Mouse (Mus musculus) embryonic facial prominence, embryonic 12.5 days (tissue): ENCODE measurements around the gene Oaz2. TPM values are rescaled to one million over a fixed set of nuclear protein-coding genes. Genes with fewer than 3 reads are reported as not detected.
"Not testable (repeated sequence)": the region's sequence is repeated elsewhere in the genome, so short reads cannot be mapped to it uniquely, and the experiment has no call there.

Source experiments
- ATAC-seq: fragments of 200-750 bp; cut with Nextera tagmentation; 2 replicates; pipeline ENCODE4 v1.8.0; 2017; ENCODE audit not compliant: insufficient number of reproducible peaks, insufficient read depth, low FRiP score, low TSS enrichment
- H3K27ac ChIP-seq: fragments of 300-500 bp; sonication (generic); 2 replicates; pipeline ENCODE4 v1.5.1; 2016; ENCODE audit warnings: mild to moderate bottlenecking
- H3K27me3 ChIP-seq: fragments of 300-500 bp; sonication (generic); 2 replicates; pipeline ENCODE4 v1.6.1; 2016; ENCODE audit warnings: mild to moderate bottlenecking, moderate library complexity
- H3K36me3 ChIP-seq: fragments of 300-500 bp; sonication (generic); 2 replicates; pipeline ENCODE4 v1.6.1; 2016; ENCODE audit warnings: mild to moderate bottlenecking
- H3K4me1 ChIP-seq: fragments of 300-500 bp; sonication (generic); 2 replicates; pipeline ENCODE4 v1.6.1; 2016
- H3K4me2 ChIP-seq: fragments of 300-500 bp; sonication (generic); replicated peaks from 2 replicates; pipeline ENCODE4 v1.6.1; 2016; ENCODE audit warnings: mild to moderate bottlenecking, moderate library complexity
- H3K4me3 ChIP-seq: fragments of 300-500 bp; sonication (generic); 2 replicates; pipeline ENCODE4 v1.5.1; 2016; ENCODE audit warnings: mild to moderate bottlenecking
- H3K9ac ChIP-seq: fragments of 300-500 bp; sonication (generic); 2 replicates; pipeline ENCODE4 v1.6.1; 2016; ENCODE audit warnings: mild to moderate bottlenecking, moderate library complexity
- H3K9me3 ChIP-seq: fragments of 300-500 bp; sonication (generic); 2 replicates; pipeline ENCODE4 v1.6.1; 2016; ENCODE audit warnings: mild to moderate bottlenecking, moderate library complexity
- WGBS: fragments of 180-500 bp; shearing (Covaris S2); methylation state at CpG from one replicate; pipeline ENCODE4 v1.1.7; 2016; 5-methylcytosine and 5-hydroxymethylcytosine counted together
- polyA plus RNA-seq: library from polyadenylated mRNA; unstranded; fragments of >200 nt; fragmentation: Nextera tagmentation; extraction: Ambion mirVana; gene quantifications from 2 replicates; pipeline ENCODE4 v1.2.1, GENCODE M21; 2016

Gene Oaz2
- polyA plus RNA-seq, 1 experiment from 2014 or later: 299 TPM

DNA sequence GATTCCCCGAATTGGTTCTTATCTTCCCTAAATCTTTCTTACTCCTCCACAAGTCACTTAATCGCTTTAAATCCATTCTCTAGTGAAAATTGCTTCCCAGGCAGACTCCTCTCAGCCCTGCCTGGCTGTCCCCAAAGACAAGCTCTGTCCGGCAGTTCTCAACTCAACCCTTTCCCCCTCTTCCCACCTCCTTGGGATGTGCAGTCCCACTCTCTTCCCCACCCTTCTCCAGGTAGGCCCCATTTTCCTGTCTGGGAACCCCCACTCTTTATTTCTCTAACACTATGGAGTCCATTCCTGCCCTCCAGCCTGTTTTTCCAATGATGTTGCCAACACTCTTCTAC, 9.3 kb downstream of the Oaz2 start:
- H3K9ac ChIP-seq: peak overlapping the region; percentile 89
- H3K27me3 ChIP-seq: no peaks in the 10 kb centered on the region
- no peaks in the 10 kb centered on the region for H3K36me3 ChIP-seq
- H3K4me2 ChIP-seq: peak overlapping the region; percentile 94
- peaks cover 49% of the 10 kb centered on the region for H3K4me1 ChIP-seq
- H3K4me3 ChIP-seq: peak overlapping the region; percentile 76
- WGBS: 1% methylated on average over 3 of the region's 3 CpGs
- peak overlapping the region; percentile 67 for H3K27ac ChIP-seq
- H3K9me3 ChIP-seq: no peaks in the 10 kb centered on the region
- ATAC-seq: no peak

DNA sequence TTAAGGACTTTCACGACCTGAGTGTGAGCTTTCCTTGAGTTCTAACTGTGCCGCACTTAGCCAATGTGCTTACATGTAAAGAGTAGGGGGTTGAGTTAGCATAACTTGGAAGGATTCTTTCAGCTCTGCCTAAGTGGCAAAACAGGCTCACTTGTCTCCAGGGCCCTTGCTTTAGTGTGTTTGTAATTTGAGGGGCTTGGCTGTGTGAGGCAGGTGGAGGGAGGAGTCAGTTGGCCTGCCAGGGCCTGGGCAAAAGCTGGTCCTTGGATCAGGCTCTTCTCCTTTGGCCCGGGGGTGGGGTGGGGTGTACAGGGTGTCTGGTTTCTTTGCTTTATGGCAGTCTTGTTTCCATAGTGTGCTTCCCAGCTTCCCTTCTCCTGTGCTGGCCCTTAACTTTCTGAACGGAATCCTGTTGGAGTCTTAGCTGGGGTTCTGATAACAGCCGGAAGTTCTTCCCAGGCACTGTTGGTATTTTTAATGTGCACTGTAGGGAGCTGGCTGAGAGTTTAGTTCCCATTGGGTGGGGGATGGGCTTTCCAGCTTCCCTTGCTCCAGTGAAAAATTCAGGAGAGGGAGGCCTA, 11.5 kb downstream of the Oaz2 start:
- H3K4me2 ChIP-seq: peak overlapping the region; percentile 94
- peak overlapping the region; percentile 27 for H3K4me3 ChIP-seq
- 15% methylated on average over 5 of the region's 5 CpGs for WGBS
- peak overlapping the region; percentile 78 for H3K27ac ChIP-seq
- ATAC-seq: peak; percentile 38; the same call in 1 of the 2 replicates
- peaks cover 46% of the 10 kb centered on the region for H3K4me1 ChIP-seq
- peak overlapping the region; percentile 37 for H3K9ac ChIP-seq
- H3K9me3 ChIP-seq: no peaks in the 10 kb centered on the region
- no peaks in the 10 kb centered on the region for H3K36me3 ChIP-seq
- H3K27me3 ChIP-seq: no peaks in the 10 kb centered on the region

DNA sequence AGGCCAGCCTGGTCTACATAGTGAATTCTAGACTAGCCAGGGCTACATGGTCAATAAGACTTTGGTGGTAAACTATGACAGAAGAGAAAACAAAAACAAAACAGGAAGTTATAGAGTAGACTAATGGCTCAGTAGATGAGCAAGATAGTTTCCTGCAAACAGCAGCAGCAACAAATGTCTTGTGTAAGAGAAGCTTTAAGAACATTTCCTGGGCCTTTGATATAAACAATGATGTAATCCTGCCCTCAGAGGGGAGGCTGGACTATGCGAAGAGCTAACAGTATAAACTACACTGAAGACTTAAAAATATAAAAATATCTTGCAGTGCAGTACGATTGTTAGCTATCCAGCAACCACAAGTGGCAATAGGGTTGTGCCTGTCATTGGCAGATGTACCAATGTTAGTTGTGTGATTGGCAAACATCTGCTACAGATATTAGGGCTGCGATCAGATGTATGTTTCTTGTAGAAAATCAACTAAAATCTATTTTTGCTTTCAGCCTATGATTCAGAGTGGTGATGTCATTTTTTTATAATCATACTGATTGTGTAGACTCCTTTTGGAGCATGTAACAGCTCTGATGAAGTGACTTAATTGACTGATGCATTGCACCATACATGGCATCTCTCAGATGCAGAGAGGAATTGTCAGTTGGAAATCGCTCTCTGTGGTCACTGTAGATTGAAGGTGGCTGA, 13.3 kb downstream of the Oaz2 start:
- no peak overlapping the region for H3K9ac ChIP-seq
- H3K9me3 ChIP-seq: no peaks in the 10 kb centered on the region
- ATAC-seq: no peak
- no peak overlapping the region for H3K4me3 ChIP-seq
- peaks cover 43% of the 10 kb centered on the region for H3K4me1 ChIP-seq
- H3K4me2 ChIP-seq: no peak overlapping the region
- no peaks in the 10 kb centered on the region for H3K27me3 ChIP-seq
- H3K36me3 ChIP-seq: peaks cover 10% of the 10 kb centered on the region; the same call in 1 of the 2 replicates
- 83% methylated on average over 4 of the region's 4 CpGs for WGBS
- H3K27ac ChIP-seq: no peak overlapping the region

DNA sequence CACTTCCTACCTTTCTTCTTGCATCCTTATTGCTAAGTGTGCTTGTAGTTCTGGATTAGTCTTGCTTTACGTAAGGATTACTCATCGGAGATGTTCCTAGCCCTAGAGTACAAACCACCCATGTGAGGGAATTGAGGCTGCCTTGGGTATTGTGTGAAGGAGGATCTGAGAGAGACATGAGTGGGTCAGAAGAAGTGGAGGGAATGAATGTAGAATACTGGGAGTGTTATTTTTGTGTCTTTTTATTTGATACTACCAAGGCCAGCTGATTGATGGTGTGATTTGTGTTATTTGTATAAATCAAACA, 13.8 kb downstream of the Oaz2 start:
- no peak for ATAC-seq
- Histone ChIP-seq H3K9ac (no peak overlapping the region), H3K9me3 (no peaks in the 10 kb centered on the region), H3K27me3 (no peaks in the 10 kb centered on the region), H3K27ac (no peak overlapping the region), H3K4me3 (no peak overlapping the region), H3K36me3 (peaks cover 15% of the 10 kb centered on the region), H3K4me2 (no peak overlapping the region), H3K4me1 (peaks cover 43% of the 10 kb centered on the region)
- WGBS: 81% methylated on average over 2 of the region's 2 CpGs

DNA sequence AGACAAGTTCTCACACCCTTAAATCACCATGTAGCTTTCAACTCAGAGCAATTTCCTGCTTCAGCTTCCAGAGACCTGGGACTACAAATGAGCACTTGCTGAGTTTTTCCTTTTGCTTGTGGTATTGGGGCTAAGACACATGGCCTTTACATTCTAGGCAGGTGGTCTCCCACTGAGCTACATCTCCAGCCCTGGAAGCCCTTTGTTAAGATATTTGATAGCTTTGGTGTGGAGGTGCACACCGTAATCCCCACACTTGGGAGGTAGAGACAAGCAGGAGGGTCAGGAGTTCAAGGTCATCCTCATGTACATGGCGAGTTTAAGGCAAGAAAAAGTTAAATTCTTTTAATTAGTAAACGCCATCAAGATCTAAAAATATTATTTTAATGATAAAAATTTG, 14.4 kb downstream of the Oaz2 start:
- Histone ChIP-seq H3K4me3 (no peak overlapping the region), H3K36me3 (peaks cover 20% of the 10 kb centered on the region), H3K9ac (no peak overlapping the region), H3K9me3 (no peaks in the 10 kb centered on the region), H3K4me1 (peaks cover 43% of the 10 kb centered on the region), H3K27me3 (no peaks in the 10 kb centered on the region), H3K27ac (no peak overlapping the region), H3K4me2 (no peak overlapping the region)
- WGBS: 81% methylated on average over 3 of the region's 3 CpGs
- no peak for ATAC-seq

DNA sequence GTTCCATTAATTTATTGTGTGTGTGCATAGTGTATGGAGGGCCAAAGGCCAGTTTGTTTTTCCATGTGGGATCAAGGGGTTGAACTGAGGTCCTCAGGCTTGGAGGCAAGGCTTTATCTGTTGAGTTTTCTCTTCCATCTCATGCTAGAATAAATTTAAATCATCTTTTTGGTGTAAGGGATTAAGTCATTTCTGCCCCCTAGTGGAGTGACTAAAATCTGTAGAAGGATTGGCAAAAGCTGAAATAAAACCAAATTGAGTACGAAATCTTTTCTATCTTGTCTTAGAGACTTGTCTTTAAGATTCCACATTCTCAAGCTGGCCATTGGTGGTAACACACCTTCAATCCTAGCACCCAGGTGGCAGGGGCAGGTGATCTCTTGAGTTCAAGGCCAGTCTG, 15.2 kb downstream of the Oaz2 start:
- no peak for ATAC-seq
- no peaks in the 10 kb centered on the region for H3K9me3 ChIP-seq
- WGBS: 78% methylated on average over 1 of the region's 1 CpGs
- no peak overlapping the region for H3K9ac ChIP-seq
- no peak overlapping the region for H3K4me2 ChIP-seq
- peaks cover 27% of the 10 kb centered on the region for H3K36me3 ChIP-seq
- no peak overlapping the region for H3K27ac ChIP-seq
- H3K4me3 ChIP-seq: no peak overlapping the region
- no peaks in the 10 kb centered on the region for H3K27me3 ChIP-seq
- H3K4me1 ChIP-seq: peaks cover 35% of the 10 kb centered on the region

DNA sequence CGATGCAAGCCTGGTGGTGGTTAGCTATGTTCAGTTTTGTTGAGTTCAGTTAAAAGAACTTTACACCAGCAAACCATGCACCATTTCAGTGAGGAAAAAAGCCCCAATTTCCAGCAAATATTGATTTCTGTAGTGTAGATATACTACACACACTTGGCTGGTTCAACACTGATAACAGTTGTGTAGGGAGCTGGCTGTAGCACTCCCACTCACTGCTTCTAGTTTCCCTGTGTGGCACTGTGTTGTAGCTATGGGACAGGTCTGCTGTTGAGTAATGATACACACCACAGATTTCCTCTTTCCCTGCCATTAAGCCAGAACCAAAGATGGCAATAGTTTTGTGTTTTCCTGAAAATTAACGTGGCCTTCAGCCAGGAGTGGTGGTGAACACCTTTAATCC, 16.9 kb downstream of the Oaz2 start:
- H3K27ac ChIP-seq: no peak overlapping the region
- H3K27me3 ChIP-seq: no peaks in the 10 kb centered on the region
- peaks cover 36% of the 10 kb centered on the region for H3K36me3 ChIP-seq
- H3K9me3 ChIP-seq: no peaks in the 10 kb centered on the region
- H3K4me3 ChIP-seq: no peak overlapping the region
- 91% methylated on average over 2 of the region's 2 CpGs for WGBS
- no peak overlapping the region for H3K9ac ChIP-seq
- no peak for ATAC-seq
- no peak overlapping the region for H3K4me2 ChIP-seq
- peaks cover 18% of the 10 kb centered on the region for H3K4me1 ChIP-seq

DNA sequence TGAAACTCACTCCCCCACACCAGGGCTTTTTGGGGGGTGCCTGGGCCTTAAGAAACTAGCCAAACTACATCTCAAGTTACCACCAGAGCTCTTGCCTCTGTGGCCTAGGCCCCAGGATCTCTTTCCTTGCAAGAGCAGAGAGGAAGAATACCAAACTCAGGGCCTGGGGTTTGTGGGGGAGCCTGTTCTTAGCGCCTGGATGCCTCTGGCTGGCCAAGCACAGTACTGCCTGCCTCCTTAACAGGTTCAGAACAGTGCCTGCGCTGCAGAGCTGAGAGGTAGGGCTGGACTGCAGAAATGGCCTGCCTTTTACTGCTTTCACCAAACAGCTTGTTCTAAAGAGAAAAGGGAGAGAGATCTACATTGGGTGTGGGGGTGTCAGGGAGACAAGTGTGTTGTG, 22.1 kb downstream of the Oaz2 start:
- H3K27me3 ChIP-seq, ATAC-seq, H3K9ac ChIP-seq, H3K4me1 ChIP-seq, H3K4me2 ChIP-seq, H3K27ac ChIP-seq, H3K9me3 ChIP-seq, H3K4me3 ChIP-seq: not testable (repeated sequence)
- peaks cover 72% of the 10 kb centered on the region for H3K36me3 ChIP-seq
- WGBS: 53% methylated on average over 2 of the region's 2 CpGs

DNA sequence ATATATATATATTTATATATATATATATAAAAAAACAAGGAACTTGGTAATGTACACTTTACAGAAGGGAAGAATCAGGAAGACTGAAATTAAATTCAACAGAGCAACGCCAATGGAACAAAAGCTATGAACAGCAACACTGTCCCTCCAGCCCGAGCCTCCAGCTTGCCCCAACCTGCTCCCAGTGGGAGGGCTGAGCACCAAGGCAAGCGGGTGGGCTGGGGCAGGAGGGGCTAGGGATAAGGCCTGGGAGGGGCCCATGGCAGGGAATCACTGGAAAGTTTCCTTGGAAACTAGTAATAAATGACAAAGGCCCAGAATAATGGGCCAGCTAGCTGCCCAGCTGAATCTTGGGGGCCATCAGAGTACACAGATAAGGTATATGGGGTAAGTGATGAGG, 24.7 kb downstream of the Oaz2 start:
- Histone ChIP-seq H3K9me3 (no peaks in the 10 kb centered on the region), H3K27me3 (no peaks in the 10 kb centered on the region), H3K4me1 (peaks cover 4% of the 10 kb centered on the region; the same call in 1 of the 2 replicates), H3K9ac (no peak overlapping the region), H3K27ac (peak overlapping the region; percentile 69; the same call in 1 of the 2 replicates), H3K36me3 (peaks cover 79% of the 10 kb centered on the region), H3K4me2 (no peak overlapping the region), H3K4me3 (no peak overlapping the region)
- 50% methylated on average over 3 of the region's 3 CpGs for WGBS
- no peak for ATAC-seq

DNA sequence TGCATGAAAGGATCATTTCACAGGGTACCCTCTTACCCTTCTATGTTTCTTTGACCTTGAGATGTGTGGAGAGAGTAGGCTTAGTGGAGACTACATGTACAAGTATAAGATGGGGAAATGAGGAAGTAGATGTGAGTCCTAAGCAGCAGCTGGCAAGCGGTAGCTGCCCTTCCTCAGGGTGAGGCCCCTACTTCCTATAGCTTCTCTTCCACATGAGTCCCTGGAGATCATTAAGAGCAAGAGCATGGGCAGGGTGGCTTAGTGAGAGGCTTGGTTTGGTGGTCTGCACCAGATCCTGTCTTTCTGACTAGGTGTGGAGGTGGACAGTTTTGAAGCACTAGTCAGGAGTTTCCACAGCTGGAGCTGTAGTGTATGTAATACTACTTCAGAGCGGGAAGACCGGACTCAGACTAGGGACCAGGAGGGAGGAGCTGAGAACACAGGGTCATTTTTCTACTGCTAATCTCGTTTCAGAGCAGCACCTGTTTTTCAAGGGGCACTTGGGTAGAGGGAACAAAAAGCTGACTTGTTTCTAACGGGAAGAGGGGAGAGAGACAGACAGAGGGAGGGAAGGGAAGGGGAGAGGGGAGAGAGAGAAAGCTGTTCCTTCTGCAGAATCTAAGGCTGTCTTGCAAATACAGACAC, 25.3 kb downstream of the Oaz2 start:
- Histone ChIP-seq H3K27ac (peak overlapping the region; percentile 69), H3K4me2 (no peak overlapping the region), H3K4me1 (peaks cover 4% of the 10 kb centered on the region; the same call in 1 of the 2 replicates), H3K36me3 (peaks cover 79% of the 10 kb centered on the region), H3K27me3 (no peaks in the 10 kb centered on the region), H3K9ac (no peak overlapping the region), H3K4me3 (no peak overlapping the region), H3K9me3 (no peaks in the 10 kb centered on the region)
- 30% methylated on average over 5 of the region's 5 CpGs for WGBS
- no peak for ATAC-seq

DNA sequence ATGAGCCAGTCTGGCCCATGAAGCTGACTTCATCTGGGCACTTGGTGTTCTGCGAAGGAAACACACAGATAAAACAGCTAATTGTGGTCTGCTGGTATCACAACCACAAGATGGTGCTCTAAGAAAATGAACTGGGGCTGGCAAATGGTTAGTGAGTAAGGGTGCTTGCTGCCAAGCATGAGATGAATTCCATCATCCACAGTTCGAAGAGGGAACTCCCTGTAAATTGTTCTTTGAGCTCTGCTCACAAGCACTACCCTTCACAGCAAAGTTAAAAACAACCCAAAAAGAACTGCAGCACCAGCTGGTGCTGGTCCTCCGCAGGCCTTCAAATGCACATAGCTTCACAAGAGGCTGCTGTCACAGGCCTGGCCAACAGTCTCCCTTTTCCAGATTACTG, 27.8 kb downstream of the Oaz2 start:
- no peaks in the 10 kb centered on the region for H3K9me3 ChIP-seq
- 82% methylated on average over 3 of the region's 3 CpGs for WGBS
- H3K36me3 ChIP-seq: peaks cover 87% of the 10 kb centered on the region
- H3K4me3 ChIP-seq: no peak overlapping the region
- 0 out of 2 replicates have a peak overlapping the region, but pooled peaks have one; percentile 0 for H3K27ac ChIP-seq
- H3K4me1 ChIP-seq: peaks cover 4% of the 10 kb centered on the region; the same call in 1 of the 2 replicates
- no peak for ATAC-seq
- H3K27me3 ChIP-seq: no peaks in the 10 kb centered on the region
- no peak overlapping the region for H3K4me2 ChIP-seq
- no peak overlapping the region for H3K9ac ChIP-seq

DNA sequence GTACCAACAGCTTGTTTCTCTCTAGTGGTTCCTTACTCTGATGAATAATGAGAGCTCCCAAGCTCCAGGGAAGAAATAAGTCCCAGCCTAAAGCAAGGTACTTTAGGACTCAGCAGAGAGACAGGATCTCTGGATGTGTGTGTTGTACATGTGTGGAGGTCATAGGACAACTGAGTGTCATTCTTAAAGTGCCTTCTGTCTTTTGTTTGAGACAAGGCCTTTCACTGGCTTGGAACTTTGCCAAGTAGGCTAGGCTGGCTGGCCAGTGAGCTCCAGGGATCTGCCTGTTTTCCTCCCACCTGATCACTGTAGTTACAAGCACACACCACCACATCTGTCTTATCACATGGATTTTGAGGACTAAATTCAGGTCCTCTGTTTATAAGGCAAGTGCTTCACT, 28.5 kb downstream of the Oaz2 start:
- Histone ChIP-seq H3K4me2 (no peak overlapping the region), H3K4me3 (no peak overlapping the region), H3K9ac (no peak overlapping the region), H3K9me3 (no peaks in the 10 kb centered on the region), H3K4me1 (peaks cover 4% of the 10 kb centered on the region; the same call in 1 of the 2 replicates), H3K27ac (no peak overlapping the region), H3K27me3 (no peaks in the 10 kb centered on the region), H3K36me3 (peaks cover 92% of the 10 kb centered on the region)
- ATAC-seq: no peak
